Comparison of ENCODE assay signal across 9 mouse cellular contexts in the genomic region with DNA sequence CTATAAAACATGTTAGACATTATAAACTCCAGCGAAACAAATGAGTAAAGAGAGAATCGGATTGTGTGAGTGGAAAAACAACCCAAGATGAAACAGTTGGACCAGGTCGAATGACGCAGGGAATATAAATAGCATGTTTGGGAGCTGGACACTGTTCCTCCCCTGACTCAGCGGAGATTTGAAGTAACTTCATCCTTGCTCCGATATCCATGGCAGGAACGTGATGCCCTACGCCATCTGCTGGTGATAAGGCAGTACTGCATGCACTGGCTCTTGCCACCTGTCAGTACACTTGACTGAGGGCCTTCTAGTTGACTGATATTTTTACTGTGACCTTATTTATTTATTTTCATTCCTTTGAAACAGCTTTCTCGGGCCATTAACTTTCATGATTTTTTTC.
DNase-seq lines count a peak whose midpoint lies in the region; ATAC-seq lines count a peak whose summit lies in the region.
"Had no signal": no experiment of that assay in that cellular context is flagged by ENCODE, and none has a peak within 500 bp of the region (broad histone marks: within the 10 kb centered on the region; RNA-seq: fewer than 3 reads in every experiment).

No protein-coding gene starts in this region.

- H3K27ac ChIP-seq in liver, embryonic 13.5 days = no peak overlapping the region
- H3K27ac ChIP-seq: macrophage had no signal

- DNase-seq in CD4-positive helper T cell, adult 2 months (ENCODE audit: low read depth, low spot score) = peak; percentile 65
- DNase-seq in adrenal gland, adult 8-10 months = peak; percentile 83
- peak; percentile 79 for DNase-seq in embryo, embryonic 11 days
- peak; percentile 91 to 94 for DNase-seq in heart, adult 18-20 months
- peak; percentile 91 for DNase-seq in kidney, postnatal 10 days
- DNase-seq in liver, embryonic 13.5 days = peak; percentile 43
- peak; percentile 78 for DNase-seq in ovary, postnatal 36 days (ENCODE audit: low spot score)
- DNase-seq in thymus, postnatal 14 days = peak; percentile 89

- H3K4me2 ChIP-seq in liver, embryonic 13.5 days = no peak overlapping the region

- 0 out of 2 replicates have a peak, but pooled peaks cover 3% of the 10 kb centered on the region for H3K4me1 ChIP-seq in liver, embryonic 13.5 days (replicated peaks)

- 22% methylated on average over 9 of the region's 9 CpGs for WGBS in liver, embryonic 13.5 days (ENCODE audit: insufficient replicate concordance)

- H3K9me3 ChIP-seq in liver, embryonic 13.5 days (replicated peaks) = no peaks in the 10 kb centered on the region

- no peaks in the 10 kb centered on the region for H3K27me3 ChIP-seq in liver, embryonic 13.5 days

- H3K36me3 ChIP-seq in liver, embryonic 13.5 days = 0 out of 2 replicates have a peak, but pooled peaks cover 3% of the 10 kb centered on the region

- H3K9ac ChIP-seq in liver, embryonic 13.5 days = no peak overlapping the region

- no peak overlapping the region for H3K4me3 ChIP-seq in liver, embryonic 13.5 days (replicated peaks)

- ATAC-seq in liver, embryonic 13.5 days (ENCODE audit: low read depth) = no peak
